Mouse (Mus musculus) MEL-GATA-1-ER (cell line): ENCODE data around the gene Mid1.
"Not testable (repeated sequence)": the region's sequence is repeated elsewhere in the genome, so short reads cannot be mapped to it uniquely, and the experiment has no call there.

ENCODE experiments used
- DNase-seq: peaks from one replicate; pipeline ENCODE4 v3.0.0-alpha.2; 2012; ENCODE audit warnings: low read depth; ENCODE audit errors: extremely low read depth

Mid1 gene

DNA sequence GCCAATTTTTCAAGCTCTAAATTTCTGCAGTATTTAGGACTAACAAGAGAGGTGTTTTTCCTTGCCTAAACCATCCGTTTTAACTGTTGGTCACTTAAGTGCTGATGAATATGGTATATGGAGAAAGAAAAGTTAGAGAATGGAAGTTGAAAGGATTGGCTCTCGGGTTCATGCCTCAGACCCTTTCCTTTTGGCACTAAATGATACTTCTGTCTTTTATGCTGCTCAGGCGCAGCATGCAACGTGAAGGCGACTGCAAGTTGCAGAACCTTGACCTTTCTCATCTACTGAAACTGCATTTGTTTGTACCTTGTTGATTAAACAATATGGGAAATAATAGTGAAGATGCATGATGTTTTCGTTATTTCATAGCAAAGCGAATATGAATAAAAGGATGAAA lies 285.5 kb downstream of the Mid1 start:
- DNase-seq: not testable (repeated sequence)

DNA sequence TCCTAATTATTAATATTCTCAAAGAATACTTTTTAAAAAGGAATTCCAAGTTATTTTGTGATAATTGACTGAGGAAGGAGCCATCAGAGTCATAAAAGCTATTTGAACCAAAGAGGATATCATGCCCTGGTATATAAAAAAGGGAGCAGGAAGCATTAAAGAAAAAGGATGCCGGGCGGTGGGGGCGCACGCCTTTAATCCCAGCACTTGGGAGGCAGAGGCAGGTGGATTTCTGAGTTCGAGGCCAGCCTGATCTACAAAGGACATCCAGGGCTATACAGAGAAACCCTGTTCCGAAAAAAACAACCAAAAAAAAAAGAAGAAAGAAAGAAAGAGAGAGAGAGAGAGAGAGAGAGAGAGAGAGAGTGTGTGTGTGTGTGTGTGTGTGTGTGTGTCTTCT lies 286.6 kb downstream of the Mid1 start:
- DNase-seq: not testable (repeated sequence)

DNA sequence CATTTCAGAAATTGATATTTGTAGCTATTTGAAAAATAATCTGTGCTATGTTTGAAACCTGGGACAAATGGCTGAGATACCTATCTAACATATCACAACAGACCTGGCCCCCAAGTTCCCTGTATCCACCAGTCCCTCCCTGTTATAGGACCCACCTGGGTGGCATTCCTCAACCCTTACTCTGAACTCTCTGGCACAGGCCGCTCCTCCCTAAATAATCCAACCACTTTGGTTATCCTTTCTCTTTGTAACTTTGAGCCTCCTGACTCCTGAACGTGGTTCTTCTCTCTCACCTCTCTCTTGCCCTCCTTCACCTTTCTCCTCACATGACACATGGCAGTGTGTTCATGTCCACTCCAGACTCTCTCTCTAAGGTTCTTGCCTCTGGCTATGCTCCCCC lies 287.1 kb downstream of the Mid1 start:
- not testable (repeated sequence) for DNase-seq

DNA sequence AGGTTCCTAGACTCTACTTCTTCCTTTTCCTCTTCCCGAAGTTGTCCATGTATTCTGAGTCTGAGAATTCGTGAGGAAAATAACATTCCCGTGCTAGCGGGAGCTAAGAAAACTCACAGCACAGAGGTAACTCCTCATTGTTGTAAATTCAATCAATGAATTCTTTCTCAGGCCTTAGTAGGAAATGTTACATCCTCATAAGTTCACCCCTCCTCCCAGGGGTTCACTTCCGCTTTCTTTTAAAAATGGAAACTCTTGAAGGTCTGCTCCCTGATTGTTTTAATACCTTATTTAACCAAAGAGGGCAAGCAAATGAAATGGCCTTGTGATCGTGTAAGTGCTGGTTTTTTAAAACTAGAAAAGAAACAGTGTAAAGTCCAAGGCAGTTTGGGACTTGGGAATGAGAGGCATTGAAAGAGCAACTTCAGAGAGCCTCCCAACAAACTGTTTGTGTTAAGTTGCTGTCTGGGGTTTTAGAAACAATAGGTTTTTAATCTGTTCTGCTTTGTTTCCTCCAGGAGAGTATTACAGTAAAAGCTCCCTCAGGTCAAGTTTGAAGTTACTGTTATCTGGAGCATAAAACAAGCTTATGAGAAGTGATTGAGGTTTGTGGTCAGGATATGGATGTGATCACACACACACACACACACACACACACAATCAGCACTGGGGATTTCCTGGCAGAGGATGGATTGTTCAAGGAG lies 287.9 kb downstream of the Mid1 start:
- not testable (repeated sequence) for DNase-seq

- DNase-seq: not testable (repeated sequence)
Measured at GRCm38 (mm10) chrX:169973806-169974205, 288.8 kb downstream of the Mid1 start.

DNA sequence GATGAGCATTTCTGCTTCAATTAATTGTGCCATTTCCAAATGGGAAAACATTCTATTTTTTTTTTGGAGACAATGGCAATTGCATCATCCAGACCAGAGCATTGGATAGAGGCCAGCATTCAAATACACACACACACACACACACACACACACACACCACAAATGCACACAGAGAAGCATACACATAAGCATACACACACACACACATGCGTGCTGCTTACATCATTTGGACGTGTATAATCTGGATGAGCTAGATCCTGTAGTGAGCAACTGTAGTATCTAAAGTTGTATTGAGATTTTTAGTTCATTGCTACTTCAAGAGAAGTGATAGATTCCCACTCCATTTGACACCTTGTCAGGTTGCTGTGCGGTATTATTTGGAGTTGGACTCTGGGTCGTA lies 289.5 kb downstream of the Mid1 start:
- DNase-seq: not testable (repeated sequence)

GRCm38 (mm10) chrX:169974974-169975373 lies 290.0 kb downstream of the Mid1 start:
- DNase-seq: not testable (repeated sequence)

- DNase-seq: not testable (repeated sequence)
Measured at GRCm38 (mm10) chrX:169975681-169976131, 290.7 kb downstream of the Mid1 start.

- DNase-seq: not testable (repeated sequence)
Measured at GRCm38 (mm10) chrX:169976340-169976739, 291.3 kb downstream of the Mid1 start.

- not testable (repeated sequence) for DNase-seq
Measured at GRCm38 (mm10) chrX:169977856-169978435, 292.9 kb downstream of the Mid1 start.

DNA sequence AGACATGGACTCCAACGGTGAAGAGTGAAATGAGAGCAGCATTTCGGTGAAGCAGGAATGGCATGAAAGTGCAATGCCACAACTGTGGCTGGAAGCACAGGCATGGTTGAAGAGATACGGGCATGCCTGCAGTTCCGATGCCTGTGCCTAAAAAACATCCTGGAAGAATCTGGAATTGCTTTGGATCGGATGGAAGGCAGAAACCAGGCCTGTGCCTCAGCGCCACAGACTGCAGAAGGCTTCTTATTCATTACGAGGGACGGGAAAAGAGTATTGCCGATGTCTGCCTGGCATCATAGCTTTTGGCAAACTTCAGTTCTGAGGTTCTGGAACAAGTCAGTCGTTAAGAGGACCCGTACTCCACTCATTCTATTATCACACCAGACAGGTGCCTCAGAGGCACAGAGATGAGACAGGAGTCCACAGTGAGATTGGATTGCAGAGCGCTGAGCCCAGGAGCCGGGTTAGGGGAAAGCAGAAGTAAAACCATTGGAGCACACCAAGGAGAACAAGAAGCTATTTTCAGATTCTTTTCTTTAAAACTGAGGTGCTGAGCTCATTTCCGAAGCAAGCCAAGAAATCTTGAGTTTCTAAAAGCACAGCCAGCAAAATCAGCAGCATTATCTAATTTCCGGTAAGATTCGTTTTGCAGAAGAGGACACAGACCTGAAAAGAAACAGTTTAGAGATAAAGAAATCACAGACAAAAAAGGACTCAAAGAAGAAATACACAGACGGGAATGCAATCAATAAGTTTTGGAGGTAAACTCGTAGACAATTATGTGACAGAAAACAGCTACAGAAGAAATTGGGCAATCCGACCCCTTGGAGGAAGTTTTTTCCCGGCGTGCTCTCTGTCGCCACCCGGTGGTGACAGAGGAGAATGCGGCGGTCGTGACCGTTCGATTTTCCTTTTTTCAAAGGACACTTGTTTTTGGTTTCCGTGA lies 293.7 kb downstream of the Mid1 start:
- not testable (repeated sequence) for DNase-seq

DNA sequence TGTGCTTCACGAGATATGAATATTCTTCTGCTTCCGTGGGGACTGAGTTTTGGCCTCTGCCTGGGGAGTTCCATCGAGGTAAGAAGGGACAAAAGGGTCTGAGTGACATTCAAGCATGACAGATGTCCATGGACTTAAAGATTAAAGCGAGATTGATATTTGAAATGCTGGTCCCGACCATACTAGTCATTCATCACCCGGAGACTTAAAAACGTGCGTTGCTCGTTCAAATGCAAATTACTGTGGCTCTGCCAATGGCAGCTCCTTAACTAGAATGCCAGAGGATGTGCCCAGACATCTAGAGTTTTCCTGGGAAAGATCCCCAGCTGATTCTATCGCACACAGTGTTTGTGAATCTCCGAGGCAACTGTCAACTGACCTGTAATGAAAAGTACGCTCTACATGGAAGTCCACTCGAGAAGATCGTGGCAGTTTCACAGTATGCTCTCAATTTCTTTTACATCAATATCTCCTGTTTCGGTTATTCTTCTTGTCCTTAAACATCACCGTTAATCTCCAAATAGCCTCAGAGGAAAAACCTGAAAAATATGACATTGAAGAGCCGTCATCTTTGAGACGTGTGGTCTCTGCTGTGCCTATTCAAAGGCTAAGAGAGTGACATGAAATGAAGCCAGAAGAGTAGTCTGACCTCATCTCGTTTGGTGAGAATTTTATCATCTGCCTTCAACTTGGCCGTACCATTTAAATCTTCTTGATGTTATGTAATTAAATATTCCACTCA lies 294.6 kb downstream of the Mid1 start:
- DNase-seq: not testable (repeated sequence)

DNA sequence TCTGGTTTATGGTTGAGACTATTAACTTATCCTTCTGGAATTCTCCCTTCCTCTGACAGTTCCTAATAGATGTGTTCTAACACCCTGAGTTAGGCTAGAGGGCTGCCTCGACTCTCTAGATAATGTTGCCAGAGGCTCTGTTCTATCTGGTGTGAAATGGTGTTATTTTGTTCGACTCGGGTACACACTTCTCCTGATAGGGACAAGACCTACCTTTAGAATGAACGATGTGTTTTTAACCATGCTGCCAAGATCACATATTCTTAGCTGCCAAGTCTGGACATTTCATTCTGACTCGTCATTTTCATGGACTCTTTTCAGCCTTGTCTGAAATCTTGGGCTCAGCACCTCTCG lies 295.2 kb downstream of the Mid1 start:
- DNase-seq: not testable (repeated sequence)

- DNase-seq: no peak
Measured at GRCm38 (mm10) chrX:169980809-169981289, 295.9 kb downstream of the Mid1 start.

DNA sequence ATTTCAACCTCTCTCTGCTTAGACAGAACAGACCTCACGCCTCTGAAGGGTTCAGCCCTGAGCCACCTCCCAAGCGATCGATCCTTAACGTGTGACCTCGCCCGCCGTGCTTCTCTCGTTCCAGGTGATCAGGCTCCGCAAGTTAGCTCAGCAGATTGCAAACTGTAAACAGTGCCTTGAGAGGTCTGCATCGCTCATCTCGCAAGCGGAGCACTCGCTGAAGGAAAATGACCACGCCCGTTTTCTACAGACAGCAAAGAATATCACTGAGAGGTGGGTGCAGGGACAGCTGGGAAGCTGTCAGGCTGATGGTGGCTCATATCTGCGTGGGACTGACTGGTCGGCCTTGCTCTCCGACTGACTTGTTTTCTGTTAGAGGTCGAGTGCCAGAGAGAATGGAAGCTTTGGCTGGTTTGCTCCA lies 296.8 kb downstream of the Mid1 start:
- DNase-seq: not testable (repeated sequence)

GRCm38 (mm10) chrX:169982606-169983400 lies 297.8 kb downstream of the Mid1 start:
- not testable (repeated sequence) for DNase-seq

DNA sequence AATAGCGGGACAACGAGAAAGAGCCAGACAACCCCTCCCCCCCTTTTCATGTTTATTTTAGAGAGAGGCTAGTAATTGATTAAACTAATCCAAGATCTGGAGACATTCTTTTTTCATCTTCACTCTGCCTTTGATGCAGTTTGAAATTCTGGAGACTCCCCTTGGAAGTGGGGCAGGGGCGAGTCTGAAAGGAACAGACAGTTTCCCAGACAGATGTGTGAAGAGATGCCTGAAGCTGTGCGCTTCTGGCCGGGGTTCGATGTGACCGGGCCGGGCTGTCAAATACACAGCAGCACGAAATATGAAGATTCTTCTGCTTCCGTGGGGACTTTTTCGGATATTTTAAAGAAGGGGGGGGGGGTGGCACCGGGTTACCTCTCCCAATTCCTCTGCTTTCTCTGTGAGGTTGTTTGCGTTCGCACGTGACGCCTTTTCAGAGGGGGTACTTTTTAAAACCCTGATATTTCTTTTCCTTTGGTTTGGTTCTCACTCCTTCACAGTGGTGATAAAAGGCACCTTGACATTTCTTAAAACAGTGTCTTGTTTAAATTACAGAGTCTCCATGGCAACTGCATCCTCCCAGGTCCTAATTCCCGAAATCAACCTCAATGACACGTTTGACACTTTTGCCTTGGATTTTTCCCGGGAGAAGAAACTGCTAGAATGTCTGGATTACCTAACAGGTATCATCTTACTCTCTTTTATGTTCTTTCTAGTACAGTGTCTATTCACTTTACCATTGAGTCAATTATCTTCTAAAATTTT lies 298.6 kb downstream of the Mid1 start:
- DNase-seq: not testable (repeated sequence)

- DNase-seq: not testable (repeated sequence)
Measured at GRCm38 (mm10) chrX:169984331-169984730, 299.3 kb downstream of the Mid1 start.

- DNase-seq: not testable (repeated sequence)
Measured at GRCm38 (mm10) chrX:169984853-169985252, 299.9 kb downstream of the Mid1 start.
